Mouse (Mus musculus): ENCODE measurements at regions not wholly inside any gene's neighbourhood (a gene's known extent, or its start where the extent isn't known, plus 50 kb on each side); places are given as distances from the start of the nearest gene placed in this dataset.

DNA sequence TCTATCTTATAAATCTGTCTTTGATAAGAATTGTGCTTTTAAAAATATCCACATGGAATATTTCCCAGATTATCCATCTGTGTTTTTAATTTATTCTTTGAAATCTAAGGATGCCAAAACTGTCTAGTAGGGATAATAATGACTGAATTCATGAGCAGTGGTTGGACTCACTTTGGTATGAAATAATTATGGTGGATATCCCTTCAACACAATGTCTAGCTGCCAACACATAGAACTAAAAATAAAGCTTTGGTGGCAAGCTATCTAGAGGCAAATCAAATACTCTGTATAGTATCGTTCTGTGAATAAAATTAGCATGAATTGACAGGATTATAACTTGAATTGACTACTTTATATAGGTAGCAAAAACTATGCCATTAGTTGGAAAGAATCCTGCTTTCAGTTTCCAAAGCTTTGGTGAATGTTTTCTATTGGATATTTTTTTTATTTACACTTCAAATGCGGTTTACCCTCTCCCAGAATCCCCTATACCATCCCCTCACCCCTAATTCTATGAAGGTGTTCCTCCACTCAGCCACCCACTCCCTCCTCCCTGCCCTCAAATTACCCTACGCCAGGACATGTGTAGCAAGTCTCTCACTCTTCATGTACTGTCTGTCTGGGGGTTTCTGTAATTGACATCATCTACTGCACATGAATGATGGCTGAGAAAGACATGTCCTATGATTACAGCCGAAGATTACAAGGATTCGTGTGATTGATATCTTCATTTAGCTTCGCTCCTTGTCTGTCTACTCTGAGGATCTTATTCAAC lies 463.6 kb upstream of the Cadm2 start:
- no peak for DNase-seq (ENCODE audit: extremely low read depth, low read depth)

DNA sequence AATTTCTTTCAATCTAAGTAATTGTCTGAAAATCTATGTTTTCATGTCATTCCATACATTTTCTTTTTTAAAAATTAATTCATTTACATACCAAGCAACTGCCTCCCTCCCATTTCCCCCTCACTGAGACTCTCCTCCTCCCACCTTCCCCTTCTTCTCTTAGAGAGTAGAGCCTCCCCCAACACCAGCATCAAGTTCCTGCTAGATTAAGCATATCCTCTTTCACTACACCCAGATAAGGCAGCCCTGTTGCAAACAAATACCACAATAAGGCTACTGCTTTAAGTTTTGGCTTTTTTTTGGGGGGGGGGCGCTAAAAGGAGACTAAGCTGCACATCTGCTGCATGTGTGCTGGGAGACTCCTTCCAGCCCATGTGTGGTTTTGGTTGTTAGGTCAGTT lies 458.3 kb upstream of the Cadm2 start:
- peak; percentile 16 for DNase-seq (ENCODE audit: extremely low read depth, low read depth)

All from MEL-GATA-1-ER (cell line).